Mouse (Mus musculus) midbrain, postnatal 0 days (tissue): ENCODE measurements at regions not wholly inside any gene's neighbourhood (a gene's known extent, or its start where the extent isn't known, plus 50 kb on each side); places are given as distances from the start of the nearest gene placed in this dataset.
"Not testable (repeated sequence)": the region's sequence is repeated elsewhere in the genome, so short reads cannot be mapped to it uniquely, and the experiment has no call there.

ENCODE experiments used
- ATAC-seq: fragments of 200-750 bp; cut with Nextera tagmentation; 2 replicates; pipeline ENCODE4 v1.8.0; 2017; ENCODE audit warnings: moderate number of reproducible peaks, mild to moderate bottlenecking, moderate TSS enrichment, moderate library complexity; ENCODE audit not compliant: low FRiP score
- DNase-seq: peaks from one replicate; pipeline ENCODE4 v3.0.0-alpha.2; 2015; ENCODE audit warnings: low spot score
- H3K27ac ChIP-seq: fragments of 300-500 bp; sonication (generic); 2 replicates; pipeline ENCODE4 v1.5.1; 2014; ENCODE audit warnings: low read depth, mild to moderate bottlenecking, low read length, mixed read lengths
- H3K27me3 ChIP-seq: fragments of 300-500 bp; sonication (generic); 2 replicates; pipeline ENCODE4 v1.6.1; 2014; ENCODE audit warnings: low read length, control low read depth, mixed read lengths; ENCODE audit not compliant: insufficient read depth
- H3K36me3 ChIP-seq: fragments of 300-500 bp; sonication (generic); 2 replicates; pipeline ENCODE4 v1.6.1; 2014; ENCODE audit warnings: low read length, control low read depth, mixed read lengths; ENCODE audit not compliant: insufficient read depth
- H3K4me1 ChIP-seq: fragments of 300-500 bp; sonication (generic); 2 replicates; pipeline ENCODE4 v1.6.1; 2014; ENCODE audit warnings: mild to moderate bottlenecking, control low read depth, antibody characterized with exemption, low read length, mixed read lengths; ENCODE audit not compliant: insufficient read depth
- H3K4me2 ChIP-seq: fragments of 300-500 bp; sonication (generic); 2 replicates; pipeline ENCODE4 v1.6.1; 2014; ENCODE audit warnings: low read depth, mild to moderate bottlenecking, low read length, mixed read lengths; ENCODE audit not compliant: poor library complexity, severe bottlenecking
- H3K4me3 ChIP-seq: fragments of 300-500 bp; sonication (generic); 2 replicates; pipeline ENCODE4 v1.5.1; 2014; ENCODE audit warnings: low read depth, mild to moderate bottlenecking, low read length, moderate library complexity
- H3K9ac ChIP-seq: fragments of 300-500 bp; sonication (generic); replicated peaks from 2 replicates; pipeline ENCODE4 v1.6.1; 2014; ENCODE audit warnings: mild to moderate bottlenecking, low read length, moderate library complexity, mixed read lengths; ENCODE audit not compliant: poor library complexity, severe bottlenecking
- H3K9me3 ChIP-seq: fragments of 300-500 bp; sonication (generic); 2 replicates; pipeline ENCODE4 v1.6.1; 2016; ENCODE audit warnings: low read length, control low read depth
- CTCF ChIP-seq: IDR thresholded peaks from 2 replicates; pipeline ENCODE4 v1.5.1; 2016; ENCODE audit warnings: antibody characterized with exemption, mild to moderate bottlenecking
- WGBS: fragments of 180-500 bp; shearing (Covaris S2); extraction: QIAGEN DNeasy Blood & Tissue Kit; methylation state at CpG from one replicate; pipeline ENCODE4 v1.1.7; 2014; 5-methylcytosine and 5-hydroxymethylcytosine counted together

DNA sequence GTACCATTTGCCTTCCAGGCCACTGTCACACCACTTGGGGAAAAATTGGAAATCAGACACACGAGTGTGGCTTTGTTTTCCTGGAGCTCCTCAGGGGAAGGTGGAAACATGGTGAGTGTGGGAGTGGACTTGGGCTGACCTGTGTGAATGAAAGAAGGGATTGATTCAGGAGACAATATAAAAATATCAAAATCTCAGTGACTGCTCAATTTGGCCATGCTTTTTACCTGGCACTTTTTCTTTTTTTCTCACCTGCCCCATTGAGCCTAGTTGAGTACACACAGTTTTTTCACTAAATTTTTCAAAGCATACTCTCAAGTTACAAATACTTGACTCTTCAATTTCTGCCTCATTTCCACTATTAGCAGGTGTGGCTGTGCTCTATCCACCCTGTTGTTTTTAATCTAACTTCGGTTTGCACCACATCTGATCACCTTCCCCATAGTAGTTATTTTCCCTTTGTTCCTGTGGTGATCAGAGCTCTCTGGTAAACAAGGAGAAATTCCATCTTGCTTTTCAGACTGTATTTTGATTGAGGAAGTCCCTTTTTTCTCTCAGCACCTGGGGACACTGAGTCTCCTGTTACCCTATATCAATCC lies 188.8 kb downstream of the Hira start:
- H3K9ac ChIP-seq, result no peak overlapping the region
- H3K27me3 ChIP-seq, result no peaks in the 10 kb centered on the region
- no peaks in the 10 kb centered on the region for H3K36me3 ChIP-seq
- WGBS, result 80% methylated on average over 2 of the region's 2 CpGs
- no peak overlapping the region for H3K27ac ChIP-seq
- no peak overlapping the region for H3K4me3 ChIP-seq
- DNase-seq (no peak), ATAC-seq (no peak)
- H3K4me1 ChIP-seq, result no peaks in the 10 kb centered on the region
- no peak overlapping the region for H3K4me2 ChIP-seq
- H3K9me3 ChIP-seq, result no peaks in the 10 kb centered on the region
- no peak for TF ChIP-seq CTCF

DNA sequence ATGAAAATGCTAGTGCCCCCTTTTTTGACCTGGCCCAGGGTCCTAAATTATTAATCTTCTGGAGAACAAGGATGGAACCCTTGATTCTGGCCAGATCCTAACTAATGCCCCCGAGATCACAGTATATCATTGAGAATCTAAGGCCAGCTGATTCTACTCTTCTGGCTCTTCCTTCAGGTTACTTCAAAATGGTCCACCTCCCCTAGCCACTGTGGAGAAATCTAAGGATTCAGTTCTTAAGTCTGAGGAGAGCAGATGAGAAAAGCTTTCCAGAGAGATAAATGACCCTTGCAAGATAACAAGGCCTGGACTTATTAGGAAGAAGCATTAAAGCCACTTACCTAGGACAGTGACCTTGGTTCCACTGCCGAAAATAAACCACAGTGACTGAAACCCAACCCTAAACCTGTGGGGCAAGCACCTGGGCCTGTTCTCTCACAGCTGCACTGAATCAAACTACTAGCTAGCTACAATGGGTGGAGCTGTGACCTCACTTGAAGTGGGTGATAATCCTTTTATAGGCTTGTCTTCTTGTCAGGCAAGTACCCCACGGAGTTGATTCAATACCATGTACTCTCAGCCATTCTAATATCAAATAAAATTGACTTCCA lies 190.0 kb downstream of the Hira start:
- H3K36me3 ChIP-seq, result no peaks in the 10 kb centered on the region
- no peak for ATAC-seq

DNA sequence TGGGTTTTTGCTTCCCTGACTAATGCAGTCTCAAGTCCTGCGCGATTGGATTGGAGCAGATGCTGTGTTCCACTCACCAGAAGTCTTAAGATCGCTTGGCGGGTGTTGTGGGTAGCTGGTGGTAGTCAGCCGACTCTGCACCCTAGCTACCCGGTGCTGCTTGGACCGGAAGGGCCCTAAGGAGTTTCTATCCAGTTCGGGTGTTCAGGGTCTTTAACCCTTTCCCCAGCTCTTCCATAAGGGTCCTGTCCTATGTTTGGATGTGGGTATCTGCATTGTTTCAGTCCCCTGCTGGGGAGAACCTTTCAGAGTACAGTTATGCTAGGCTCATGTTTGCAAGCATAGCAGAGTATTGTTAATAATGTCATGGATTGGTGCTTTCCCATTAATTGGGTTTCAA lies 206.7 kb downstream of the Hira start:
- not testable (repeated sequence) for H3K4me1 ChIP-seq, H3K4me2 ChIP-seq, H3K27me3 ChIP-seq, ATAC-seq, DNase-seq, H3K27ac ChIP-seq, H3K36me3 ChIP-seq, H3K4me3 ChIP-seq, H3K9me3 ChIP-seq, H3K9ac ChIP-seq
- whole genome bisulfite sequencing, result 84% methylated on average over 8 of the region's 8 CpGs

More for the DNA sequence above, 190.0 kb downstream of the Hira start:
- no peak overlapping the region for H3K9ac ChIP-seq
- no peak overlapping the region for H3K4me3 ChIP-seq
- no peaks in the 10 kb centered on the region for H3K9me3 ChIP-seq
- H3K4me2 ChIP-seq, result no peak overlapping the region
- H3K27ac ChIP-seq, result no peak overlapping the region
- no peak for TF ChIP-seq CTCF
- no peaks in the 10 kb centered on the region for H3K4me1 ChIP-seq
- no peak for DNase-seq
- 61% methylated on average over 3 of the region's 3 CpGs for WGBS
- H3K27me3 ChIP-seq, result no peaks in the 10 kb centered on the region

DNA sequence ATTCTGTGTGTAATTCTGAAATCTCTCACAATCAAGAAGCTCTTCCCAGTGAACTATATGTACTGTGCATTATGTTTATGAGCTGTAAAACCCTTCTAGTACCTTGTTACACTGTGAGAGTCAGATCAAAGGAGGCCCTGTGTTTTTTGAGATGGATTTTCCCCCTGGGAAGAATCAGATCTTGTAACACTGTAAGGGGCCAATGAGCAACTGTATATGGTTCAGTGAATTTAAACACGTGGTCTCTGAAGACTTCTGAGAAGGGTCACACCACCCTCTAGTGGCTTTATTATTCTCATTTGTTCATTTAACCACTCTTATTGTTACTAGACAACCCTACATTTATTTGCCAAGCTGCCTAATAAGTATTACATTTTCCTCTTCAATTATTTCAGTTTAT lies 211.1 kb downstream of the Hira start:
- no peaks in the 10 kb centered on the region for H3K9me3 ChIP-seq
- 0% methylated on average over 1 of the region's 1 CpGs for WGBS
- no peak overlapping the region for H3K9ac ChIP-seq
- H3K27ac ChIP-seq, result no peak overlapping the region
- ATAC-seq, result no peak
- no peaks in the 10 kb centered on the region for H3K4me1 ChIP-seq
- peak; percentile 38 for TF ChIP-seq CTCF
- H3K36me3 ChIP-seq, result no peaks in the 10 kb centered on the region
- H3K27me3 ChIP-seq, result no peaks in the 10 kb centered on the region
- DNase-seq, result peak; percentile 5
- no peak overlapping the region for H3K4me2 ChIP-seq
- H3K4me3 ChIP-seq, result no peak overlapping the region
